ENCODE assay signal across 26 mouse cellular contexts in genomic region chr5:98550873-98551272, GRCm38 (mm10). TPM values are rescaled to one million over a fixed set of nuclear protein-coding genes. Genes with fewer than 3 reads are reported as not detected.
"Had no signal": no experiment of that assay in that cellular context is flagged by ENCODE, and none has a peak within 500 bp of the region (broad histone marks: within the 10 kb centered on the region; RNA-seq: fewer than 3 reads in every experiment).

No protein-coding gene starts in this region.

- H3K36me3 ChIP-seq: midbrain, embryonic 13.5 days; midbrain, embryonic 15.5 days; neural tube, embryonic 13.5 days; neural tube, embryonic 15.5 days had no signal

- H3K9me3 ChIP-seq: midbrain, embryonic 13.5 days; midbrain, embryonic 15.5 days; neural tube, embryonic 13.5 days; neural tube, embryonic 15.5 days had no signal

- H3K4me3 ChIP-seq: midbrain, embryonic 13.5 days; midbrain, embryonic 15.5 days; myocyte; neural tube, embryonic 13.5 days; neural tube, embryonic 15.5 days had no signal

- H3K9ac ChIP-seq: lung, embryonic 14.5 days; midbrain, embryonic 13.5 days; midbrain, embryonic 15.5 days; neural tube, embryonic 13.5 days; neural tube, embryonic 15.5 days had no signal

- H3K4me1 ChIP-seq: midbrain, embryonic 13.5 days; midbrain, embryonic 15.5 days; neural tube, embryonic 13.5 days; neural tube, embryonic 15.5 days had no signal

- H3K27ac ChIP-seq: midbrain, embryonic 13.5 days; midbrain, embryonic 15.5 days; neural tube, embryonic 13.5 days; neural tube, embryonic 15.5 days had no signal

- H3K4me2 ChIP-seq: lung, embryonic 14.5 days; midbrain, embryonic 11.5 days; midbrain, embryonic 13.5 days; midbrain, embryonic 15.5 days; neural tube, embryonic 13.5 days; neural tube, embryonic 15.5 days had no signal

- DNase-seq: lung, adult 18-20 months; lung, embryonic 14.5 days; lung, postnatal 10 days; lung, postnatal 4 days; retina, postnatal 1 day; right cerebral cortex, adult 18-20 months; right cerebral cortex, postnatal 25 days; right cerebral cortex, postnatal 4 days; spleen, adult 18-20 months; thymus, adult 18-20 months; thymus, postnatal 14 days; thymus, postnatal 36 days had no signal

- ATAC-seq: midbrain, embryonic 13.5 days; midbrain, embryonic 15.5 days had no signal

- H3K27me3 ChIP-seq: midbrain, embryonic 13.5 days; midbrain, embryonic 15.5 days; neural tube, embryonic 13.5 days; neural tube, embryonic 15.5 days had no signal

RNA-seq across cellular contexts. Expression of gene Gm11111, which starts 1.6 kb away (rescaled TPM):
- total RNA-seq: megakaryocyte, adult 5-6 weeks had no signal
- polyA plus RNA-seq: liver, embryonic 16.5 days; lung, embryonic 14.5 days; lung, embryonic 16.5 days; midbrain, embryonic 11.5 days; midbrain, embryonic 13.5 days; midbrain, embryonic 15.5 days; myocyte; neural tube, embryonic 11.5 days; neural tube, embryonic 13.5 days; neural tube, embryonic 15.5 days; small intestine, adult 2 months; stomach, embryonic 14.5 days; stomach, embryonic 16.5 days; thymus, postnatal 0 days had no signal
